Mouse (Mus musculus): ENCODE measurements around the gene Polr1a. TPM values are rescaled to one million over a fixed set of nuclear protein-coding genes. Genes with fewer than 3 reads are reported as not detected.

Polr1a gene
- polyA plus RNA-seq, 1 experiment from 2014 or later: 38.2 TPM

DNA sequence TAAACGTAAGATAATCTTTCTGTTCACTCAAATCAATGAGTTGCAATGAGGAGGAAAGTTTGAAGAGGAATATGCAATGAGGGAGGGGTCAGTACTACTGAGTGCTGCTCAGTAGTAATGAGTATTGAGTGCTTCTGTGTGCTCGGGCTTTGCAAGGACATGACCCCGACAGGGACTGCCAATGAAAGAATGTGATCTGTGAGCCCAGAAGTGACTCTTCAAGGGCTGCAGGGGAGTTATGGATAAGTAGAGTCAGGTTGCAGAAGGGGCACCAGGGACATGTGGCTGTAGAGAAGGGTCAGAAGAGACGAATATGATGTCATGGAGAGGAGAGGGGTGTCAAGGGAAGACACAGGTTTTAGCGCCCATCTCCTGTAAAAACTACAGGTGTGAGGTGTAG lies 23.5 kb downstream of the Polr1a start:
- WGBS: 84% methylated on average over 5 of the region's 5 CpGs
- Histone ChIP-seq H3K4me1 (ENCODE audit: control insufficient read depth, insufficient read depth, low read length) (no peaks in the 10 kb centered on the region), H3K4me2 (ENCODE audit: low read depth, low read length) (no peak overlapping the region), H3K27ac (replicated peaks; ENCODE audit: low read depth, low read length) (no peak overlapping the region), H3K9me3 (replicated peaks; ENCODE audit: control insufficient read depth, low read length) (no peaks in the 10 kb centered on the region), H3K27me3 (ENCODE audit: control insufficient read depth, insufficient read depth, low read length) (no peaks in the 10 kb centered on the region), H3K9ac (replicated peaks; ENCODE audit: low read length) (no peak overlapping the region), H3K4me3 (ENCODE audit: low read depth, low read length) (no peak overlapping the region), H3K36me3 (replicated peaks; ENCODE audit: control insufficient read depth, insufficient read depth, low read depth, low read length) (peaks cover 5% of the 10 kb centered on the region)
- no peak for ATAC-seq (replicated peaks; ENCODE audit: insufficient number of reproducible peaks, low FRiP score, low TSS enrichment, low read depth)
- no peak for DNase-seq (ENCODE audit: low spot score)

DNA sequence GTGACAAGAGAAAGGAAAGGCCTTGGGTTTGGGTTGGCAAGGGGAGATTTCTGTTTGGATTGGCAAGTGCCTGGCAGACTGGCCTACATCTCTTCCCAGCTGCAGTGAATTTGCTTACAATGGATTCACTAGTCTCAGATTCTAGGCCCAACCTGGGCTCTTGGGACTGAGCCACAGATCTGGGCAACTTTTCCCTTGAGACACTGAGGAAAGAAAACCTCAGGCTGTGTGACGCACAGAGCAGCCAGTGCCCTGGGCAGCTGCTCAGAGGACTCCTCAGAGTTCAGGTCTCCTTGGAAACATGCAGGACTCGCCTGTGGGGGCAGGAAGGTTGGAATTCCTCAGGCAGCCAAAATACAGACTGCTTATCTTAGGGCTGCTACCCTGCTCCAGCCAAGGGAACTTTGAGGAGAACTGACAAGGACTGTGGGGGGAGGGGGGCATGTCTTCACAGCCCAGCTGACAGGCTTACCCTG lies 25.3 kb downstream of the Polr1a start:
- DNase-seq (ENCODE audit: low spot score): peak; percentile 12
- H3K9ac ChIP-seq (replicated peaks; ENCODE audit: low read length): no peak overlapping the region
- H3K27ac ChIP-seq (replicated peaks; ENCODE audit: low read depth, low read length): no peak overlapping the region

GRCm38 (mm10) chr6:71935737-71936136 lies 26.9 kb downstream of the Polr1a start:
- ATAC-seq (replicated peaks; ENCODE audit: insufficient number of reproducible peaks, low FRiP score, low TSS enrichment, low read depth) (no peak), DNase-seq (ENCODE audit: low spot score) (no peak)
- Histone ChIP-seq H3K9ac (replicated peaks; ENCODE audit: low read length) (no peak overlapping the region), H3K9me3 (replicated peaks; ENCODE audit: control insufficient read depth, low read length) (no peaks in the 10 kb centered on the region), H3K27ac (replicated peaks; ENCODE audit: low read depth, low read length) (no peak overlapping the region), H3K4me3 (ENCODE audit: low read depth, low read length) (no peak overlapping the region), H3K36me3 (replicated peaks; ENCODE audit: control insufficient read depth, insufficient read depth, low read depth, low read length) (peaks cover 2% of the 10 kb centered on the region; the same call in 1 of the 2 replicates), H3K4me2 (ENCODE audit: low read depth, low read length) (no peak overlapping the region), H3K27me3 (ENCODE audit: control insufficient read depth, insufficient read depth, low read length) (no peaks in the 10 kb centered on the region), H3K4me1 (ENCODE audit: control insufficient read depth, insufficient read depth, low read length) (no peaks in the 10 kb centered on the region)
- WGBS: 86% methylated on average over 2 of the region's 2 CpGs

More for the DNA sequence above, 25.3 kb downstream of the Polr1a start:
- Histone ChIP-seq H3K27me3 (ENCODE audit: control insufficient read depth, insufficient read depth, low read length) (no peaks in the 10 kb centered on the region), H3K9me3 (replicated peaks; ENCODE audit: control insufficient read depth, low read length) (no peaks in the 10 kb centered on the region), H3K4me3 (ENCODE audit: low read depth, low read length) (no peak overlapping the region), H3K4me1 (ENCODE audit: control insufficient read depth, insufficient read depth, low read length) (no peaks in the 10 kb centered on the region), H3K36me3 (replicated peaks; ENCODE audit: control insufficient read depth, insufficient read depth, low read depth, low read length) (peaks cover 5% of the 10 kb centered on the region), H3K4me2 (ENCODE audit: low read depth, low read length) (no peak overlapping the region)
- 28% methylated on average over 2 of the region's 2 CpGs for WGBS
- peak; percentile 59; the same call in 1 of the 2 replicates for ATAC-seq (replicated peaks; ENCODE audit: insufficient number of reproducible peaks, low FRiP score, low TSS enrichment, low read depth)

DNA sequence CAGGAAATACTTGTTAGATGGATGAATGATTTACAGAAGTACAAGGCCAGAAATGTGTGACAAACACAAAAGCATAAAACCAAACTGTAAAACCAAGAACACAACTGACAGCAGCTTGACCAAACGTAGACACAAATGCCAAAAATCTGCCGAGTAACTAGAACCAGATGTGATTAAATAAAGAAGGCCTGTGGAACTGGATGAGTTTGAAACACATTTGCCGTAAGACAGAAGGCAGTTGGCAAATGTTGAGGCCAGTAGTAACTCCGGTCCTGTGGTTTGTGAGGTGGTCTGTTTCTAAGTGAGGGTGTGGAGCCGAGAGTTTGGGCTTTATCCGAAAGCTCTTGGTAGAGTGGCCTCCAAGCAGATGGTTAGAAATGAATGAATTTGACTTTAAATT lies 32.1 kb downstream of the Polr1a start:
- DNase-seq (ENCODE audit: low spot score) (peak; percentile 82), ATAC-seq (replicated peaks; ENCODE audit: insufficient number of reproducible peaks, low FRiP score, low TSS enrichment, low read depth) (no peak)
- H3K4me3 ChIP-seq (ENCODE audit: low read depth, low read length): no peak overlapping the region
- no peaks in the 10 kb centered on the region for H3K4me1 ChIP-seq (ENCODE audit: control insufficient read depth, insufficient read depth, low read length)
- WGBS: 45% methylated on average over 6 of the region's 6 CpGs
- H3K36me3 ChIP-seq (replicated peaks; ENCODE audit: control insufficient read depth, insufficient read depth, low read depth, low read length): no peaks in the 10 kb centered on the region
- no peak overlapping the region for H3K9ac ChIP-seq (replicated peaks; ENCODE audit: low read length)
- no peak overlapping the region for H3K27ac ChIP-seq (replicated peaks; ENCODE audit: low read depth, low read length)
- H3K9me3 ChIP-seq (replicated peaks; ENCODE audit: control insufficient read depth, low read length): no peaks in the 10 kb centered on the region
- H3K27me3 ChIP-seq (ENCODE audit: control insufficient read depth, insufficient read depth, low read length): no peaks in the 10 kb centered on the region
- no peak overlapping the region for H3K4me2 ChIP-seq (ENCODE audit: low read depth, low read length)

DNA sequence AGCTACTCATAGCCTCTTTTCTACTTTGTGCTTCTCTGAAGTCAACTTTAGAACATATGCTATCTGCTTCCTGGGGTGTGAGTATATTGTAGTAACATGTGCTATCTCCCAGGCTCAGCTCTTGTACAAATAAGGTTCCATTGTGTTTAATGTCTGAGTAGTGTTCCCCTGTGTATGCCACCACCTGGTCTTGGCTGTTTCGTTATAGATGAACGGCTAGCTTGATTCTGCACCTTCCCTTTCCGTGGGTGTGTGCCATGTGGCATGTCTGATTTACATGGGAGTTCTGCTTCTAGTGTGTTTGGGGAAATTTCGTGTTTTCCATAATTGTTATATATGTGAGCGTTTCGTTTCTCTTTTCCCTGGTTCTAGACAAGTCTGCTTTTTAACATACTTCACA lies 36.2 kb downstream of the Polr1a start:
- H3K36me3 ChIP-seq (replicated peaks; ENCODE audit: control insufficient read depth, insufficient read depth, low read depth, low read length): no peaks in the 10 kb centered on the region; the same call in 1 of the 2 replicates
- no peak for ATAC-seq (replicated peaks; ENCODE audit: insufficient number of reproducible peaks, low FRiP score, low TSS enrichment, low read depth)

DNA sequence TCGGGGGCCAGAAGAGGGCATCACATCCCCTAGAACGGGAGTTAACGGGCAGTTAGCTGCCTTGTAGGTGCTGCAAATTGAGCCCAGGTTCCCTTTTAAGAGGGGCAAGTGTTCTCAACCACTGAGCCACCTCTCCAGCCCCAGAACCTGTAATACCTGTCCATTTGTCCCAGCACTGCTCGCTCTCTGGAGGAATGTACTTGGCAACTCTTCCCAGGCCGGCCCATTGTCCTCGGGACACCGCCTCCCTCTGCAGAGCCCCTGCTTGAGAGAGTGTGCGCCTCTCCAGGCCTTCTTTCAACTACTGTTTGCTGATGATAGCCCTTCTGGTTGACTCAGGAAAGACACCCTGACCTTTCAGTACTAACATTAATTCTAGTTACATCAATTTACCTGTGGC lies 37.3 kb downstream of the Polr1a start:
- Histone ChIP-seq H3K27me3 (ENCODE audit: control insufficient read depth, insufficient read depth, low read length) (no peaks in the 10 kb centered on the region), H3K27ac (replicated peaks; ENCODE audit: low read depth, low read length) (no peak overlapping the region), H3K36me3 (replicated peaks; ENCODE audit: control insufficient read depth, insufficient read depth, low read depth, low read length) (no peaks in the 10 kb centered on the region; the same call in 1 of the 2 replicates), H3K4me3 (ENCODE audit: low read depth, low read length) (no peak overlapping the region), H3K9me3 (replicated peaks; ENCODE audit: control insufficient read depth, low read length) (no peaks in the 10 kb centered on the region), H3K4me2 (ENCODE audit: low read depth, low read length) (no peak overlapping the region), H3K9ac (replicated peaks; ENCODE audit: low read length) (no peak overlapping the region), H3K4me1 (ENCODE audit: control insufficient read depth, insufficient read depth, low read length) (no peaks in the 10 kb centered on the region)
- DNase-seq (ENCODE audit: low spot score): no peak
- 93% methylated on average over 8 of the region's 8 CpGs for WGBS
- ATAC-seq (replicated peaks; ENCODE audit: insufficient number of reproducible peaks, low FRiP score, low TSS enrichment, low read depth): no peak

More for the DNA sequence above, 36.2 kb downstream of the Polr1a start:
- H3K27ac ChIP-seq (replicated peaks; ENCODE audit: low read depth, low read length): no peak overlapping the region
- DNase-seq (ENCODE audit: low spot score): no peak
- H3K4me1 ChIP-seq (ENCODE audit: control insufficient read depth, insufficient read depth, low read length): no peaks in the 10 kb centered on the region
- H3K4me3 ChIP-seq (ENCODE audit: low read depth, low read length): no peak overlapping the region
- no peaks in the 10 kb centered on the region for H3K9me3 ChIP-seq (replicated peaks; ENCODE audit: control insufficient read depth, low read length)
- no peak overlapping the region for H3K4me2 ChIP-seq (ENCODE audit: low read depth, low read length)
- H3K27me3 ChIP-seq (ENCODE audit: control insufficient read depth, insufficient read depth, low read length): no peaks in the 10 kb centered on the region
- H3K9ac ChIP-seq (replicated peaks; ENCODE audit: low read length): no peak overlapping the region
- WGBS: 90% methylated on average over 6 of the region's 6 CpGs

- 80% methylated on average over 3 of the region's 3 CpGs for WGBS
- DNase-seq (ENCODE audit: low spot score) (no peak), ATAC-seq (replicated peaks; ENCODE audit: insufficient number of reproducible peaks, low FRiP score, low TSS enrichment, low read depth) (no peak)
- Histone ChIP-seq H3K9me3 (replicated peaks; ENCODE audit: control insufficient read depth, low read length) (no peaks in the 10 kb centered on the region), H3K27me3 (ENCODE audit: control insufficient read depth, insufficient read depth, low read length) (no peaks in the 10 kb centered on the region), H3K4me3 (ENCODE audit: low read depth, low read length) (no peak overlapping the region), H3K4me2 (ENCODE audit: low read depth, low read length) (no peak overlapping the region), H3K27ac (replicated peaks; ENCODE audit: low read depth, low read length) (no peak overlapping the region), H3K9ac (replicated peaks; ENCODE audit: low read length) (no peak overlapping the region), H3K4me1 (ENCODE audit: control insufficient read depth, insufficient read depth, low read length) (no peaks in the 10 kb centered on the region), H3K36me3 (replicated peaks; ENCODE audit: control insufficient read depth, insufficient read depth, low read depth, low read length) (no peaks in the 10 kb centered on the region; the same call in 1 of the 2 replicates)
Observed at GRCm38 (mm10) chr6:71949721-71950120, 40.9 kb downstream of the Polr1a start.

GRCm38 (mm10) chr6:71950592-71950991 lies 41.7 kb downstream of the Polr1a start:
- 88% methylated on average over 3 of the region's 3 CpGs for WGBS
- ATAC-seq (replicated peaks; ENCODE audit: insufficient number of reproducible peaks, low FRiP score, low TSS enrichment, low read depth) (no peak), DNase-seq (ENCODE audit: low spot score) (no peak)
- no peaks in the 10 kb centered on the region; the same call in 1 of the 2 replicates for H3K36me3 ChIP-seq (replicated peaks; ENCODE audit: control insufficient read depth, insufficient read depth, low read depth, low read length)
- H3K27ac ChIP-seq (replicated peaks; ENCODE audit: low read depth, low read length): no peak overlapping the region
- H3K4me2 ChIP-seq (ENCODE audit: low read depth, low read length): no peak overlapping the region
- H3K9ac ChIP-seq (replicated peaks; ENCODE audit: low read length): no peak overlapping the region
- H3K4me3 ChIP-seq (ENCODE audit: low read depth, low read length): no peak overlapping the region
- H3K9me3 ChIP-seq (replicated peaks; ENCODE audit: control insufficient read depth, low read length): no peaks in the 10 kb centered on the region
- no peaks in the 10 kb centered on the region for H3K27me3 ChIP-seq (ENCODE audit: control insufficient read depth, insufficient read depth, low read length)
- no peaks in the 10 kb centered on the region for H3K4me1 ChIP-seq (ENCODE audit: control insufficient read depth, insufficient read depth, low read length)
